Mouse (Mus musculus) spleen, postnatal 4 days (tissue): ENCODE data around the gene Ccnb2.
"Not testable (repeated sequence)": the region's sequence is repeated elsewhere in the genome, so short reads cannot be mapped to it uniquely, and the experiment has no call there.

Source experiments
- DNase-seq, 2 experiments: peaks; one replicate each; pipeline ENCODE4 v3.0.0; 2022; ENCODE audit warnings: low spot score in 2 of 2

Ccnb2 gene

DNA sequence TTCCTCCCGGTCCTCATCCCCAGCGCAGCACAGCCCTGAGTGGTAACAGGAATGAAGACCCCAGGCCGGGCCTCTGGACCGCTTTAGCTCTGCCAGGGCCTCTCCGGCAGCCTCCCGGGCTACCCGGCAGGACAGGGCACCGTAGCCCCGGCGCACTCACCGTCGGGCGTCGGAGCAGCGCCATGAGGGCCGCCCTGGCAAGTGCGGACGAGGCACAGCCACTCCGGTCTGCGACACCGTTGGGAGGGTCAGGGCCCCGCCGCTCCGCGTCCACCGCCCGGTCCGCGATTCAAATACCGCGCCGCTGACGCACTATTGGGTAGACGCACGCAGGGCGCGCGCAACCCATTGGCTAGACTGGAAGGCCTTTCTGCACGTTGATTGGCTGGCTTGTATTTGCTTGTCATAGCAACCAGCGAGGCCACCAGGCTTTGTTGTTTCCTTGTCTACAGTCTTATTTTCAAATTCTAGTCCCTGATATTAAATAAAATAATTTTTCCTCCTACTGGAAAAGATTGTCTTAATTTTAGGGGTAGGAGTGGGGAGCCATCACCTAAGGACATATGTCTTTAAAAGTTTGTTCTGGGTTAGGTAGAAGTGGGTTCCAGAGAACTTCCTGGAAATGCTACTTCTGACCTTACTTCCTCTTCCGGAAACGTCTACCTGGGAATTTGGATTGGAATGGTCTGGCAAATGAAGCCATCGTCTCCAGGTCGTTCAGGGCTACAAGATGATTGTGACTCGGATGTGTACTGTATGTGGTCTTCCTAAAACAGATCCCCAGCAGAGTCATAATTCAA, at the start of gene Ccnb2:
Ccnb2 (minus strand) TSS at position 291 of the 800 bp plus-strand sequence.
- DNase-seq, result peak; percentile 93 to 96

- not testable (repeated sequence) for DNase-seq
These were observed 41.7 kb upstream of the Ccnb2 start for GRCm38 (mm10) chr9:70463091-70463490.

DNA sequence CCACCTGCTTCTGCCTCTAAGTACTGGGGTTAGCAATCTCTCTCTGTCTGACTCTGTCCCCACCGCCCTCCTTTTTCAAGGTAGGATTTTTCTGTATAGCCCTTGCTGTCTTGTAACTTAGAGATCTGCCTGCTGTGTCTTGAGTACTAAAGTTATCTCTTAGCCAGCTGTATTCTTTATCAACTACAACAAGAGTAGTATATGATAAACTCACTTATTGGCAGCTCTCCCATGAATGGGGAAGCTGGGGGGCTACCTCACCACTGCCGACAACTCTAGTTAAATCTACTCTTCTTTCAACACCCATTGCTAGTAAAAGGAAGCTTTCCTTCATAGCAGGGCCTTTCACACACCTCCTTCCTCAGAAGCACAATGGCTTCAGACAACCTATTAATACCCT, 31.0 kb upstream of the Ccnb2 start:
- no peak for DNase-seq

GRCm38 (mm10) chr9:70449072-70449471, 27.7 kb upstream of the Ccnb2 start:
- DNase-seq, result no peak

GRCm38 (mm10) chr9:70439959-70440358, 18.6 kb upstream of the Ccnb2 start:
- no peak for DNase-seq

DNA sequence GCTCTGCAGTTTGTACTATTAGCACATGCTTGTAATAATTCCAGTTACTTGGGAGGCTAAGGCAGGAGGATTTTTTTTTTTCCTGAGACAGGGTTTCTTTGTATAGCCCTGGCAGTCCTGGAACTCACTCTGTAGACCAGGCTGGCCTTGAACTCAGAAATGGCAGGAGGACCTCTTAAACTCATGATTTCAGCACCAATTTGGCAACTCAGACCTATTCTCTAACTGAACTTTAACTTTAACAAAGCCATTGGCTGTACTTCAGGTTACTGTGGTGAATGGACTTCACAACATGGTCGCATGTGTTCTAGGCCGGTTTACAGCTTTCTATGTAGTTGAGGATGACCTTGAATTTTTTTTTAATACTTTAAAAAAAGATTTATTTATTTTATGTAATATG, 1.3 kb upstream of the Ccnb2 start:
- no peak for DNase-seq

DNA sequence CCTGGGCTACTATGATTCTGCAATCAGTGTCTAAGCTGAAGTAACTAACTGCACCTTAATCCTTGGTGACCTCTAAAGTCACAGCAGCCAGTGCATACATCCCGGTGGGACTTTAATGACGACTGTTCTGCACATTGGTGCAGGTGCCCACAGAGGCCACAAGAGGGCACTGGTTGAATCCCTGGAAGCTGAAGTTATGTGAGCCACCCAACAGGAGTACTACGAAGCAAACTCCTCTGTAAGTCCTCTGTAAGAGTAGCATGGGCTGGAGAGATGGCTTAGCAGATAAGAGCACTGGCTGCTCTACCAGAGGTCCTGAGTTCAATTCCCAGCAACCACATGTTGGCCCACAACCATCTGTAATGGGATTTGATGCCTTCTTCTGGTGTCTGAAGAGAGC, 4.9 kb downstream of the Ccnb2 start:
- peak in 1 of 2 experiments; percentile 30 for DNase-seq

DNA sequence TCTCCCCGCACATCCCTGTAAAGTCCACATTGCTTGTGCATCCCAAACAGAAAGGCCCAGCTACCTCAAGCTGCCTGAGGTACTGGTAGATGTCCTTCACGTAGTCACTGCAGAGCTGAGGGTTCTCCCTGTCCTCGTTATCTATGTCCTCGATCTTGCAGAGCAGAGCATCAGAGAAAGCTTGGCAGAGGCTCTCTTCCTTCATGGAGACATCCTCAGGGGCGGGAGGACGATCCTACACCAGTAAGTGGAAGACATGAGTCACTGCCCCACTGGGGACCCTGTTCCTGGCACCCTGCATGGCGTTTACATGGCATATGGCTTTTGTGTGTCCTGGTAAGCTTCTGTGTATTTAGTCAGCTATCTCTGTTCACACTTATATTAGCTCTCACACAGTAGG, 8.3 kb downstream of the Ccnb2 start:
- DNase-seq, result no peak

GRCm38 (mm10) chr9:70410668-70411067, 10.7 kb downstream of the Ccnb2 start:
- DNase-seq, result no peak

- no peak for DNase-seq
These were observed 11.6 kb downstream of the Ccnb2 start for GRCm38 (mm10) chr9:70409743-70410142.

DNA sequence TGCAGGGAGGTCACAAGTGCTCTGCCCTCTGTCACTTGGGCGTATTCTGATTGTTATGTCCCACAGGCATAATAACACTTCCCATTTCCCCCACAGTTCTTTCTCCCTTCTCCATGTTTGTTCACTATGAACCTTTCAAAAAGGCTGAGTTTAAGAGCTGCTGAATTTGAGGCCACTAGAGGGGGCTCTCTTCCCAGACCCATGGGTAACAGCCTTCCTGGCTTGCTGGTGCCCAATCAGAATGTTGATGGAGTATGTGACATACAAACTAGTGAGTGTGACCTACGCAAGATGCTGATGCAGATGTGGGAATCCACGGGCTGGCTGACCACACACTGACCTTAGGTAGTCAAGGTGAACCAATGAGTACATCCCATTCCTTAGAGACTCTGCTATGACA, 12.6 kb downstream of the Ccnb2 start:
- no peak for DNase-seq

- DNase-seq, result no peak
These were observed 14.8 kb downstream of the Ccnb2 start for GRCm38 (mm10) chr9:70406596-70406995.

DNA sequence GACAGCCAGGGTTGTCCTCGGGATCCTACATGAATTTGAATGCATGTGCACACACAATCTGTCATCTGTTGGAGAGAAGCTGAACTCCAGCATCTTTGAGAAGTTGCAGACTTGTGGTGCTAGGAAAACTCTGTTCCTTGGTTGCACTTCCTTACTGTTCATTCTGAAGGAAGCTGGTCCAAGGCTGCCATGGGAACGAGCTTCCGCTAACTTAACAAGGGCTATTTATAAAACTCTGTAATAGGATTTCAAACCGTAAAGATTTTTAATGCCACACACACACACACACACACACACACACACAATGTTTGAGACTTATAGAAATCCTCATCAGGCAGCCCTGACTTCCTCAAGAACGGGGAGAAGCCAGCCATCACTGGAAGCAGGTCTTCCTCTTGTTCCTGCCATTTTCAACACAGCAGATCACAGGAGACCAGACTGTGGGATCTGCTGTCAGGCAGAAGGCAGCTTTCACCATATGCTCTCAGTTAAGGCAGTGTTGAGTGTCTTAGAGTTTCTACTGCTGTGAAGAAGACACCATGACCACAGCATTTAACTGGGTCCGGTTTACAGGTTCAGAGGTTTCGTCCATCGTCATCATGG, 19.3 kb downstream of the Ccnb2 start:
- DNase-seq, result no peak

GRCm38 (mm10) chr9:70396083-70396482, 25.3 kb downstream of the Ccnb2 start:
- DNase-seq, result no peak

DNA sequence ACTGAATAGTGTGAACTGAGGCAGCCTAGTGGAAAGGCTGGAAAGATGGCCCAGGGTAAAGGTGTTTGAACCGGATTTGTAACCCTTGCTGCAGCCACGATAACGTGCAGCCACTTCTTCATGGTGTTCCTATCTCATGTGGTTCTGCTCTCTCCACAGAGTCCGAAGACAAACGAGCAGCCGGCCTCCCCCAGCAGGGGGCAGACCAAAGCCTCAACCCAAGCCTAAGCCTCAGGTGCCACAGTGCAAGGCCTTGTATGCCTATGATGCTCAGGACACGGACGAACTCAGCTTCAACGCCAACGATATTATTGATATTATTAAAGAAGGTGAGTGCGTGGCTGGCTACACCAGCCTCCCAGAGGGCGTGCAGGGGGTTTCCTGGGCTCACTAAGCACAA, 25.7 kb downstream of the Ccnb2 start:
- no peak for DNase-seq

DNA sequence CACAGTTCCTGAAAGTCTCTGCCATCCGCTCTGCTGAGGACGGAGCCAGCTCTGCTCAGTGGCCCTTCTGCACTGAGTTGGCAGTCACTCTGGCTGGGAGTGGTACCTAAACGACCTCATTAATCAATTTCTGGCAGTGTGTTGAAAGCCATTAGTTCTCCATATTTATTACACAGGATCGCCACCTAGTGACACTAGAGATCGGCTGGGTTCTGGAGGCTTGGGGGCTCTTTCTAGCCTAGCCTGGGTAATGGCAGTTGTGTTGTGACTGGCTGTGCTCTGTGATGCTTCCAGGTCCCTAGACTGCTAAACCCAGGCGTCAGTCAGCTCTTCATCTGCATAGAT, 28.8 kb downstream of the Ccnb2 start:
- DNase-seq, result no peak

- no peak for DNase-seq
These were observed 29.4 kb downstream of the Ccnb2 start for GRCm38 (mm10) chr9:70391660-70392562.

- DNase-seq, result no peak
These were observed 30.3 kb downstream of the Ccnb2 start for GRCm38 (mm10) chr9:70391042-70391441.

- no peak for DNase-seq
These were observed 31.8 kb downstream of the Ccnb2 start for GRCm38 (mm10) chr9:70389548-70389947.

DNA sequence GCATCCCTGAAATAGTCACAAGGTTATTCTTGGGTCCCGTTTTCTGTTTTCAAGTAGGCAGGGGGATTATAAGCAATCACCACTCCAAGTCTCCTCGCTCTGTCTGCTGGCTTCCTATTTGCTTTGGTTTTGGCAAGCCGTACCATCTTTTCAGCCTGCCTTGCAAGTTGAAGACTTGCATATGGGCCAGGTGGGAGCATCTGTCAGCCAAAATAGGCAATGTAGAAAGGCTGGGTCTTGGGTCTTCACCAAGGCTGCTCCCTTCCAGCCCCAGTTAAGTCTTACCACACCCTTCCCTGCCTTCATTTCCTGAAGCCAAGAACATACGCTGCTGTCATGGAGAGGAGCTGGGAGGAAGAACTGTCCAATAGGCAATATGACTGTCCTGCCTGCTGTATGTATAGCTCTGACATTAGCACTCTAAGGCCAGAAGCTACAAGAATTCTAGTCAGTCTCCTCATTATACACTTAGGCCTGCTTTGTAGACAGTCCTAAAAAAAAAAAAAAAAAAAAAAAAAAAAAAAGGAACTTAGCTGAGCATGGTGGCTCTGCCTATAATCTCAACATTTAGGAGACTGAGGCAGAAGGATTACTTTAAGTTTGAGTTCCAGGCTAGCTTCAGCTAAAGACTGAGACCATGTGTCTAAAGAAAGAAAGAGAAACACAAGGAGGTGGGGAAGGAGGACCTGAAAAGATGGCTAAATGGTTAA, 33.8 kb downstream of the Ccnb2 start:
- DNase-seq, result no peak

DNA sequence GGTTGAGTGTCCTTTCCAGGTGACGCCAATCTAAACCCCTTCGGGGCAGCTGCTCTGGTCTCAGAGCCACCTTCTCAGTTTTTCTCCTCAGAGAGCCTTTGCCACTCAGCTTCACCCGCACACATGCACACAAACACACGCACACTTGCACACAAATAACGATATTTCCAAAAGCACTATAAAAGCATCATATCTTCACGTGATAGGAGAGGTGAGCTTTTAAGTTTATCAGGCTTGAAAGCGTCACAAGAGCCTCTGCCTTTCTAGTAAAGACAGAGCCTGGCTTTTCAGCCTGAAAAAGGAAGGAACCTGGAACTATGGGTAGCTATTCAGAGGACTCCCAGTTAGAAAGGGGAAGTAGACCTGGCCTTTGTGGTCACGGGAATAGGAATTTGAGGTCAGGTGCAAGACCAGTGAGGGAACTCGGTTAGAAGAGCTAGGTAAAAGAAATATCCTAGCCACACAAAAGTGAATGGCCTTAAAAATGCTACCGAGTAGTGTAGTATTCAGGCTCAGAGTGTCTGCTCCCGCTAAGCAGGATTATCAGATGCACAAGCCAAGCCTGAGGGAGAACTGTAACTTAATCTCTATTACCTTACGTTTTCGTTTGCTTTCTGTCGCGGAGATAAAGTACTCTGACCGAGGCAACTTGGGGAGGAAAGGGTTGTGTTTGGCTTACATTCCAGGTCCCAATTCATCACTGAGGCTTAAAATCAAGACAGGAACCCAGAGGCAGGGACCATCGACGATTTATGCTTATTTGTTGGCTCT, 36.2 kb downstream of the Ccnb2 start:
- DNase-seq, result no peak
